Mouse (Mus musculus) testis, adult 2 months (tissue): ENCODE measurements around the gene Egln3.

Experiments used
- CTCF ChIP-seq: fragments of 200-500 bp; IDR thresholded peaks from 2 replicates; pipeline ENCODE4 v1.5.1; 2012; ENCODE audit warnings: low read depth, mild to moderate bottlenecking, inconsistent platforms, low read length, moderate library complexity; ENCODE audit not compliant: control insufficient read depth, insufficient read depth, insufficient replicate concordance
- POLR2A ChIP-seq: fragments of 200-500 bp; IDR thresholded peaks from 2 replicates; pipeline ENCODE4 v1.6.1; 2012; ENCODE audit warnings: low read depth, mild to moderate bottlenecking, inconsistent platforms, low read length, moderate library complexity; ENCODE audit not compliant: control insufficient read depth

GRCm38 (mm10) chr12:54233794-54234193 is 30.1 kb upstream of the Egln3 start:
- TF ChIP-seq CTCF (no peak), POLR2A (no peak)
